Mouse (Mus musculus) liver, embryonic 13.5 days (tissue): ENCODE data around the gene Tspyl2. TPM values are rescaled to one million over a fixed set of nuclear protein-coding genes. Genes with fewer than 3 reads are reported as not detected.
"Not testable (repeated sequence)": the region's sequence is repeated elsewhere in the genome, so short reads cannot be mapped to it uniquely, and the experiment has no call there.

Experiments
- ATAC-seq: fragments of 200-750 bp; cut with Nextera tagmentation; 2 replicates; pipeline ENCODE4 v1.8.0; 2017; ENCODE audit warnings: low read depth, mild to moderate bottlenecking, moderate number of reproducible peaks, moderate library complexity
- DNase-seq: peaks from one replicate; pipeline ENCODE4 v3.0.0; 2022
- H3K27ac ChIP-seq: fragments of 300-500 bp; sonication (generic); 2 replicates; pipeline ENCODE4 v1.5.1; 2015; ENCODE audit warnings: moderate library complexity, mild to moderate bottlenecking, inconsistent platforms
- H3K27me3 ChIP-seq: fragments of 300-500 bp; sonication (generic); 2 replicates; pipeline ENCODE4 v1.6.1; 2015; ENCODE audit warnings: mild to moderate bottlenecking, inconsistent platforms
- H3K36me3 ChIP-seq: fragments of 300-500 bp; sonication (generic); 2 replicates; pipeline ENCODE4 v1.6.1; 2015; ENCODE audit warnings: mild to moderate bottlenecking, inconsistent platforms
- H3K4me1 ChIP-seq: fragments of 300-500 bp; sonication (generic); replicated peaks from 2 replicates; pipeline ENCODE4 v1.6.1; 2015; ENCODE audit warnings: inconsistent platforms
- H3K4me2 ChIP-seq: fragments of 300-500 bp; sonication (generic); 2 replicates; pipeline ENCODE4 v1.6.1; 2015; ENCODE audit warnings: inconsistent platforms, mild to moderate bottlenecking, moderate library complexity
- H3K4me3 ChIP-seq: fragments of 300-500 bp; sonication (generic); replicated peaks from 2 replicates; pipeline ENCODE4 v1.5.1; 2015; ENCODE audit warnings: mild to moderate bottlenecking, inconsistent platforms
- H3K9ac ChIP-seq: fragments of 300-500 bp; sonication (generic); 2 replicates; pipeline ENCODE4 v1.6.1; 2015; ENCODE audit warnings: mild to moderate bottlenecking, inconsistent platforms
- H3K9me3 ChIP-seq: fragments of 300-500 bp; sonication (generic); replicated peaks from 2 replicates; pipeline ENCODE4 v1.6.1; 2016; ENCODE audit warnings: inconsistent platforms
- WGBS: fragments of 180-500 bp; shearing (Covaris S2); methylation state at CpG from one replicate; pipeline ENCODE4 v1.1.7; 2015; ENCODE audit not compliant: insufficient replicate concordance; 5-methylcytosine and 5-hydroxymethylcytosine counted together
- polyA plus RNA-seq: library from polyadenylated mRNA; unstranded; fragments of >200 nt; fragmentation: Nextera tagmentation; extraction: Ambion mirVana; gene quantifications from 2 replicates; pipeline ENCODE4 v1.2.1, GENCODE M21; 2015

Gene Tspyl2
- polyA plus RNA-seq, 1 experiment from 2014 or later = 6.1 TPM

DNA sequence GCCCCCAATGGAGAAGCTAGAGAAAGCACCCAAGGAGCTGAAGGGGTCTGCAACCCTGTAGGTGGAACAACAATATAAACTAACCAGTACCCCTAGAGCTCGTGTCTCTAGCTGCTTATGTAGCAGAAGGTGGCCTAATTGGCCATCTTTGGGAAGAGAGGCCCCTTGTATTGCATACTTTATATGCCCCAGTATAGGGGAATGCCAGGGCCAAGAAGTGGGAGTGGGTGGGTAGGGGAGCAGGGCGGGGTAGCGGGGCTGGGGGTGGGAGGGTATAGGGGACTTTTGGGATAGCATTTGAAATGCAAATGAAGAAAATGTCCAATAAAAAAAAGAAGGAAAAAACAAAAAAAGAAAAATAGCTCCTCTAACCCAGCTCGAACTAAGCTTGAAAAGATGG lies 6.1 kb downstream of the Tspyl2 start:
- not testable (repeated sequence) for H3K9ac ChIP-seq, H3K4me1 ChIP-seq, H3K9me3 ChIP-seq, H3K27me3 ChIP-seq, H3K36me3 ChIP-seq, ATAC-seq, DNase-seq, H3K27ac ChIP-seq
- Histone ChIP-seq H3K4me3 (peak overlapping the region; percentile 54), H3K4me2 (peak overlapping the region; percentile 62)
- 59% methylated on average over 4 of the region's 4 CpGs for WGBS

DNA sequence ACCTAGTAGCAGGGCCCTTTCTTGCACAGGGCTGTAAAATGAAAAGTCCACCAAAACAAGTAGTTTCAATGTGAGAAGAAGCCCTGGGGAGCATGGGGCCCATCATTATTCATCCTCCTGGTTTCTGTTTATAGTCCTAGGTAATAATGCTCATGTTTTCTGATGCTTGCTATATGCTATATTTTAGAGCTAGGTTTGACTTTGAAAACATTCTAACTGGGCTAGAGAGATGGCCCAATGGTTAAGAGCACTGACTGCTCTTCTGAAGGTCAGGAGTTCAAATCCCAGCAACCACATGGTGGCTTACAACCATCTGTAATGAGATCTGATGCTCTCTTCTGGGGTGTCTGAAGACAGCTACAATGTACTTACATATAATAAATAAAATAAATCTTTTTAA lies 12.8 kb downstream of the Tspyl2 start:
- not testable (repeated sequence) for H3K36me3 ChIP-seq, H3K27ac ChIP-seq, H3K9ac ChIP-seq, H3K9me3 ChIP-seq, H3K4me3 ChIP-seq, DNase-seq, H3K4me1 ChIP-seq, H3K4me2 ChIP-seq, ATAC-seq
- H3K27me3 ChIP-seq = peaks cover 15% of the 10 kb centered on the region

DNA sequence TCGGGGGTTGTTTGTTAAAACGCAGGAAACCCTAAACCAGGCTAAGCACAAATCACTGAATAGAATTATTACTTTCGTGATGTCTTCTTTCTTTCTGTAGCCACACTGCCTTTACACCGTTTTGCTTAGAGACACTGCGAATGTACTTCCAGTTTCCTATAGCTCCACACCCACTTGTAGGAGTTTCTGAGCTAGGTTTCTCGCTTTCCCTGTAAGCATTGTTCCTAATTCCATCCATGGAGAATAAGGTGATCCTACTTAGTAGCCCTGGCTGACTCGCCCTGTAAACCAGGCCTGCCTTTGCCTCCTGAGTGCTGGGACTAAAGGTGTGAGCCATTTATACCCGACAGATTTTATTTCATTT lies 14.6 kb downstream of the Tspyl2 start:
- Histone ChIP-seq H3K4me3 (peak overlapping the region; percentile 68), H3K27ac (no peak overlapping the region), H3K4me2 (peak overlapping the region; percentile 74), H3K9me3 (no peaks in the 10 kb centered on the region), H3K36me3 (no peaks in the 10 kb centered on the region), H3K9ac (peak overlapping the region; percentile 53; the same call in 1 of the 2 replicates), H3K4me1 (peaks cover 8% of the 10 kb centered on the region; the same call in 1 of the 2 replicates), H3K27me3 (peaks cover 15% of the 10 kb centered on the region)
- peak; percentile 18 for ATAC-seq
- DNase-seq = no peak
- 21% methylated on average over 8 of the region's 8 CpGs for WGBS

DNA sequence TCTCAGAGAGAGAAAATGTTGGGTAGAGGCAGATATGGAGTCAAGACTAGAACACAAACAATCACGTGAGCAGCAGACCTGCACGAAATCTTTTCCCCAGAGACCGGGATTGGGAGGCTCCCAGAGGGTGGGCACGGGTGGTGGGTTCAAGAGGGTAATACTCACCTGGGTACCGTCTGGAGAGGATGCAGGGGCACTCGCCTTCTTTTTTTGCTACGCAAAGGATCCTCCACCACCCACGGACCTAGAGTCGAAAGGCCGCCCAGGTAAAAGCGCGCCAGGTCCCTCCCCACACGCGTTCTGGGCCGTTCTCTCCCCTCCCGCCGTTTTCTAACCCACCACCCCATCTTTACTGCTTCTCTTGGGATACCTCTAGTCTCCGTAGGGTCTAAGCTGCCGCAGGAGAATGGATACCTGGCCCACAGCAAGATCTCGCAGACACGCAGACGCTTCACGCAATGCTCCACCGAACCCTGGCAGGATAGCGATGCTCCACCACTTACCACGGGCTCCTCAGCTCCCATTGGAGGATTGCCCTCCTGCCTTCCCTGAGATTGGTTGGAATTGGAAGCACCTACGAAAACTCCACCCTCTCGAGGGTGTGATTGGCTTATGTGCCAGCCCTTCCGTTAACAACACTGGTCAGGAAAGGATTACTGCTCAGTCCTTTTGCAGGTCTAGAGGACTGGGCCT lies 15.1 kb downstream of the Tspyl2 start, which contains the start of gene Kantr:
TSS of gene Kantr (minus strand) at position 500 of the 693 bp plus-strand sequence.
- 4% methylated on average over 29 of the region's 29 CpGs for WGBS
- Histone ChIP-seq H3K9ac (peak within 1 kb of the TSS; percentile 71), H3K4me2 (peak within 1 kb of the TSS; percentile 74), H3K9me3 (no peaks in the 10 kb centered on the region), H3K4me1 (peaks cover 8% of the 10 kb centered on the region; the same call in 1 of the 2 replicates), H3K27me3 (peaks cover 15% of the 10 kb centered on the region), H3K36me3 (no peaks in the 10 kb centered on the region), H3K27ac (peak within 1 kb of the TSS; percentile 9; the same call in 1 of the 2 replicates), H3K4me3 (peak within 1 kb of the TSS; percentile 68)
- ATAC-seq = peak; percentile 100
- DNase-seq = peak; percentile 72

DNA sequence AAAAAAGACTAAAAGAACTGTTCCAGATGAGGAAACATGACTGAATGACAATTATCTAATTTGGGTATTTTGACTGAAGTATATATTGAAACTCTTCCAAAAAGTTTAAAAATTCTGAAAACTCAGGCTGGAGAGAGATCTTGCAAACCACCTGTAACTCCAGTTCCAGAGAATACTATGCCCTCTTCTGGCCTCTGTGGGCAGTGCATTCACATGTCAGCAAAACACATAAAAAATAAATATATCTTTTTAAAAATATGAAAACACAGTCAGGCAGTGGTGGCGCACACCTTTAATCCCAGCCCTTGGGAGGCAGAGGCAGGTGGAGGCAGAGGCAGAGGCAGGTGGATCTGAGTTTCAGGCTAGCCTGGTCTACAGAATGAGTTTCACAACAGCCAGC lies 18.6 kb downstream of the Tspyl2 start:
- ATAC-seq = no peak
- no peaks in the 10 kb centered on the region for H3K9me3 ChIP-seq
- H3K9ac ChIP-seq = no peak overlapping the region
- H3K4me1 ChIP-seq = peaks cover 14% of the 10 kb centered on the region; the same call in 1 of the 2 replicates
- DNase-seq = no peak
- no peak overlapping the region for H3K27ac ChIP-seq
- H3K4me3 ChIP-seq = no peak overlapping the region
- H3K4me2 ChIP-seq = no peak overlapping the region
- WGBS = 67% methylated on average over 1 of the region's 1 CpGs
- H3K27me3 ChIP-seq = 0 out of 2 replicates have a peak, but pooled peaks cover 10% of the 10 kb centered on the region
- H3K36me3 ChIP-seq = no peaks in the 10 kb centered on the region

DNA sequence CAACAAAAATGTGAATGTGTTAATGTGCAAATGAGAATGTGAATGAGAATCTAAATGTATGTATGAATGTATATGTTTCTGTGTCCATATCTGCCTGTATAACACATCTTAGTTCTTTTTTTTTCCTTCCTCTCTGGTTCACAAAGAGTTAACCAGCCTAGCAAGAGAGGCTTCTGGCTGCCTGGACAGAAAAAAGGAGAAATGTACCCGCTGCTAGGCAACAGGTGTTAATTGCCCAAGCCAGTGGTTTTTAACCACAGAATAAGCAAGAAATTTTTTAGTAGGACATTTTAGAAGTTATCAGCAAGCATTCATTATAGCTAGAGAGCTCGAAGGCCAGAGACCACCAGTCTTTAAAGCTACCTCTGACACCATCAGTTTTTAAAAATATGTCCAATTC lies 19.4 kb downstream of the Tspyl2 start:
- ATAC-seq (no peak), DNase-seq (no peak)
- 27% methylated on average over 2 of the region's 2 CpGs for WGBS

DNA sequence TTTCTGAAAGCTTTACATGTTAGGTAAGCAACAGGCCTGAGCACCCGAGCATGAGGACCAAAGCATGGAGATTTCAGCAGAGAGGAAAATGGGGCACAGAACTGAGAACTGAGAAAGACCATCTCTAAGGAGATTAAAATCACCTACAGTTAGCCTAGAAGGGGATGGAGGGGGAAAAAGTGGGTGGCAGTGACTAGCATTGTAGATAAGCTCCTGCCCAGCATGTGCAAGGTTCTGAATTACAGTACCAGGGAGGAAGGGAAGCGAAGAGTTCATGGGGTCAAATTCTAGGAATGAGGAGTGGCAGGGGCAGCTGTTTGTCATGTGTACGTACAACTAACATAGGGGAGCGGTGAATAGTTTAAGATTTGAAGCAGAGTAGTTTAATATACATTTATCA lies 21.7 kb downstream of the Tspyl2 start:
- no peaks in the 10 kb centered on the region for H3K27me3 ChIP-seq
- WGBS = 62% methylated on average over 4 of the region's 4 CpGs
- DNase-seq (no peak), ATAC-seq (no peak)
- no peak overlapping the region for H3K4me3 ChIP-seq
- H3K4me2 ChIP-seq = no peak overlapping the region
- H3K36me3 ChIP-seq = no peaks in the 10 kb centered on the region
- H3K4me1 ChIP-seq = 0 out of 2 replicates have a peak, but pooled peaks cover 6% of the 10 kb centered on the region
- no peak overlapping the region for H3K27ac ChIP-seq
- no peak overlapping the region for H3K9ac ChIP-seq
- no peaks in the 10 kb centered on the region for H3K9me3 ChIP-seq

More for the DNA sequence above, 19.4 kb downstream of the Tspyl2 start:
- H3K27ac ChIP-seq = no peak overlapping the region
- 0 out of 2 replicates have a peak, but pooled peaks cover 10% of the 10 kb centered on the region for H3K27me3 ChIP-seq
- no peaks in the 10 kb centered on the region for H3K36me3 ChIP-seq
- H3K4me3 ChIP-seq = no peak overlapping the region
- no peaks in the 10 kb centered on the region for H3K9me3 ChIP-seq
- peaks cover 10% of the 10 kb centered on the region; the same call in 1 of the 2 replicates for H3K4me1 ChIP-seq
- H3K4me2 ChIP-seq = no peak overlapping the region
- no peak overlapping the region for H3K9ac ChIP-seq

DNA sequence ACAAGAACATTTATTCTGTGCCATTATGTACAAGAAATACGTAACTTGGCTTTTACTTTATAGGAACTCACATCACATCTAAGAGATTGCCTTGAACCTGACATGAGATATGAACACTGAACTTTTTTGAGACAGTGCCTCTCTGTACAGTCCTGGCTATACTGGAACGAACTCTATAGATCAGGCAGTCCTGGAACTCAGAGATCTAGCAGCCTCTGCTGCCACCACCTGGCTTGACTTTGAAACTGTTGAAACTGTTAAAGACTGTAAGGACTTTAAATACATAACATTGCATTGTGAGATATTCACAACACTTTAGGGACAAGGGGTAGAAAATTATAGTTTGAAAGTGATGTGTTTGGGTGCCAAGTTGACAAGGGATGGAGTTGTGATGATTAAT lies 34.3 kb downstream of the Tspyl2 start:
- H3K4me1 ChIP-seq = peaks cover 32% of the 10 kb centered on the region
- H3K9me3 ChIP-seq = no peaks in the 10 kb centered on the region
- H3K9ac ChIP-seq = peak overlapping the region; percentile 29; the same call in 1 of the 2 replicates
- peak overlapping the region; percentile 21; the same call in 1 of the 2 replicates for H3K4me2 ChIP-seq
- DNase-seq (peak; percentile 61), ATAC-seq (peak; percentile 74)
- H3K4me3 ChIP-seq = no peak overlapping the region
- 36% methylated on average over 2 of the region's 2 CpGs for WGBS
- no peaks in the 10 kb centered on the region for H3K36me3 ChIP-seq
- no peaks in the 10 kb centered on the region; the same call in 1 of the 2 replicates for H3K27me3 ChIP-seq
- peak overlapping the region; percentile 83 for H3K27ac ChIP-seq

DNA sequence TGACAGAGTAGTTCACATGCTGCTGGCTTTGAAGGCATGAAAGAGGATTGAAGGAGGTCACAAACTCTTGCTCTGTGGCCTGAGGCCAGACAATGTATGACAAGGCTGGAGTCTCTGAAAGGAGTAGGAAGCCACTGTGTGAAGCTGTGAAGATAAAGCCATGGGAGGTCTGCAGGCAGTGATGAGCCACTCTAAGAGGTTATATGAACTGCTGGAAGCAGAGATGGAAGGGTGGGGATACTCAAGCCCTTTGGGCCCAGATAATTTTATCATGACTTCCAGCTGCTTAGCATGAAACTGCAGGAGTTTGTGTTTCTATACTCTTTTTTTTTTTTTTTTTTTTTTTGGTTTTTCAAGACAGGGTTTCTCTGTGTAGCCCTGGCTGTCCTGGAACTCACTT lies 34.9 kb downstream of the Tspyl2 start:
- no peaks in the 10 kb centered on the region for H3K36me3 ChIP-seq
- H3K27me3 ChIP-seq = no peaks in the 10 kb centered on the region; the same call in 1 of the 2 replicates
- peak overlapping the region; percentile 21; the same call in 1 of the 2 replicates for H3K4me2 ChIP-seq
- 0 out of 2 replicates have a peak overlapping the region, but pooled peaks have one; percentile 29 for H3K9ac ChIP-seq
- no peak overlapping the region for H3K4me3 ChIP-seq
- DNase-seq (peak; percentile 78), ATAC-seq (peak; percentile 100)
- H3K4me1 ChIP-seq = peaks cover 32% of the 10 kb centered on the region
- H3K27ac ChIP-seq = peak overlapping the region; percentile 89
- no peaks in the 10 kb centered on the region for H3K9me3 ChIP-seq

DNA sequence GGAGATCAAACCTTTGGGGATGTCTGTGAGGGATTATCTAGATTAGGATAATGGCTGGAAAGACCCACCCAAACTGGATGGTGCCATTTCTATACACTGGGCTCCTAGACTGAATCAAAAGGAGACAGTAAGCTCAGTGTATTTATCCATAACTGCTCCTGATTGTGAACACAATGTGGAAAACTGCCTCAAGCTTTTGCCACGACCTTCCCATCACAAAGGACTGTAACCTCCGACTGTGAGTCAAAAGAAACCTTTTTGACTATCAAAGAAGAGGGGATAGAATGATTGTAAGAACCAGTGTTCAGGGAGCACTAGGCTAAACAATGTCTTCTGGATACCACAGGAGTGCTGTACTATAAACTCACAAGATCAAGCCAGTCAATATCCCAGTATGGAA lies 36.0 kb downstream of the Tspyl2 start:
- Histone ChIP-seq H3K4me1 (peaks cover 32% of the 10 kb centered on the region), H3K4me2 (no peak overlapping the region), H3K9me3 (no peaks in the 10 kb centered on the region), H3K27me3 (no peaks in the 10 kb centered on the region; the same call in 1 of the 2 replicates), H3K4me3 (no peak overlapping the region), H3K36me3 (no peaks in the 10 kb centered on the region), H3K9ac (no peak overlapping the region), H3K27ac (peak overlapping the region; percentile 89)
- ATAC-seq (no peak), DNase-seq (no peak)
- WGBS = 68% methylated on average over 2 of the region's 2 CpGs

DNA sequence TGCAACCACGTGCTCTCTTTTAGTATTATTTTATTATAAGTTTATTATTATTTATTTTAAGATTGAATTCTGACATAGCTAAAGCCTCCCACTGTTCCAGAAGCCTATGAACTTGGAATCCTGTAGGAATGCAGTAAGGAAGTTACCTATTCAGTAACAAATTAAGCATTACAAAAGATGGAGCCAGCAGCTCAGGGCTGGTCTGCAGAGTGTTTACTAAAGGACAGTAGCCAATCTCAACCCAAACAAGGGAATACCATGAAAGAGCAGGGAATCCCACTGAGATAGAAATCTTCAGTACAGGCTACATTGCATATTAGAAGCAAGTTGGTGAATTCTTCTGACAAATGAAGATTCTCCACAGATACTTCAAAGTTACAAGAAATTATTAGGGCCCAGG lies 55.2 kb downstream of the Tspyl2 start:
- not testable (repeated sequence) for H3K27me3 ChIP-seq, H3K4me1 ChIP-seq, DNase-seq, H3K9me3 ChIP-seq, H3K9ac ChIP-seq, ATAC-seq, H3K27ac ChIP-seq, H3K4me2 ChIP-seq, H3K36me3 ChIP-seq, H3K4me3 ChIP-seq
- WGBS = 41% methylated on average over 1 of the region's 1 CpGs
